In the genomic region with DNA sequence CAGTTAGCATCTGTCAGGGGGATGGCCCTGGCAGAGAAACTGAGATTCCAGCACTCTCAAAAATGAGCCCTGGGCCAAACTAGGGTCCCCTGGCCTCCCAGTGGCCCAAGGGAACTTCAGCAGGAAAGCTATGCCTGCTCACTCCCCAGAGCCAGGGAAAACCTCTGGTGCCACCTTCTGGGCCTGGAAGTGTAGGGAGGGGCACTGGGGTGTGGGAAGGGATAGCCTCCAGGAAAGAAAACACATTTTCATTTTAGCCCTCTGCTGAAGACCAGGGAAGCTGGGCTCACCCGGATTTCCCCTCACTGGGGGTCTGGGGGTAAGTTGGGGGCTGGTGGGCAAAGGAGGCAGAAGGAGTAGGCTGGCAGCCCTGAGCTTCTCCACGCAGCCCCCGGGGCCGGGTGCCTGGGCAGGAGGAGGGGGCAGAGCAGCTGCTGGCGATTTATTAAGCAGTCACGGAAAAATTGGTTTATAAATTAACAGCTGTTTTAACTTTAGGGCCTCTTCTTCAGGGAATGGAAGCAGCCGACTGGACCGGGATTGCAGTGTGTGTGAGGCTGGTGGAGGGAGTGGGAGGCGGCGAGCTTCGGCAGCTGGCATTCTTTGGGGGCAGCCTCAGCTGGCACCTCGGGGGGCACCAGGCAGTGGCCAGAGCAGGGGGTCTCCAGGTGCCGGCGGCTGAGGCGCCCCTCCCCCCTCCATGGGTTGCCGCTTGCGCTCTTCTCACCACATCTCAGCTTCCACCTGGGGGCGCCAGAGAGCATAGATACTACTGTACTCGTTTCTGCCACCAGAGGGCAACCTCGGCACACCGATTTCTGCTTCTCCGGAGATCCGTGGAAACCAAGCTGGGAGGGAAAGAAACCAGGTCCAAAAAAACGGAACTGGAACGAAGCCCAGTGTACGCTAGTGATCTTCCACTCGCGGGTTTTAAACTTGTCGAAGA, we compare ENCODE assay signal across 7 mouse cellular contexts. TPM values are rescaled to one million over a fixed set of nuclear protein-coding genes. Genes with fewer than 3 reads are reported as not detected.
DNase-seq lines count a peak whose midpoint lies in the region; ATAC-seq and TF ChIP-seq lines count a peak whose summit lies in the region.

No protein-coding gene starts in this region.

- peaks cover 84% of the 10 kb centered on the region for H3K27me3 ChIP-seq in embryonic facial prominence, embryonic 12.5 days
- no peaks in the 10 kb centered on the region; the same call in 1 of the 2 replicates for H3K27me3 ChIP-seq in heart, adult 2 months (ENCODE audit: control insufficient read depth, insufficient read depth, low read length)
- no peaks in the 10 kb centered on the region for H3K27me3 ChIP-seq in kidney, adult 2 months (replicated peaks; ENCODE audit: control insufficient read depth, insufficient read depth, low read length)
- H3K27me3 ChIP-seq in limb, embryonic 12.5 days = peaks cover 91% of the 10 kb centered on the region
- peaks cover 66% of the 10 kb centered on the region for H3K27me3 ChIP-seq in midbrain, embryonic 15.5 days (replicated peaks)

- TF ChIP-seq CTCF in heart, adult 2 months (IDR thresholded peaks at IDR 0.05) = no peak; the same call in 1 of the 2 replicates
- peak; percentile 100 for TF ChIP-seq CTCF in kidney, adult 2 months (conservative IDR thresholded peaks at IDR 0.05; ENCODE audit: insufficient read depth, insufficient read length, low read depth, low read length)

- TF ChIP-seq EP300 in heart, adult 2 months (IDR thresholded peaks at IDR 0.05; ENCODE audit: insufficient read depth, low read depth, low read length) = peak; percentile 98

- no peaks in the 10 kb centered on the region for H3K36me3 ChIP-seq in embryonic facial prominence, embryonic 12.5 days
- H3K36me3 ChIP-seq in heart, adult 2 months (ENCODE audit: control insufficient read depth, insufficient read depth, low read length) = no peaks in the 10 kb centered on the region
- no peaks in the 10 kb centered on the region for H3K36me3 ChIP-seq in kidney, adult 2 months (ENCODE audit: control insufficient read depth, insufficient read depth, low read length)
- no peaks in the 10 kb centered on the region for H3K36me3 ChIP-seq in limb, embryonic 12.5 days
- no peaks in the 10 kb centered on the region for H3K36me3 ChIP-seq in midbrain, embryonic 15.5 days (replicated peaks)

- 1% methylated on average over 28 of the region's 29 CpGs for WGBS in embryonic facial prominence, embryonic 12.5 days
- WGBS in heart, adult 2 months = 3% methylated on average over 29 of the region's 29 CpGs
- 2% methylated on average over 29 of the region's 29 CpGs for WGBS in kidney, adult 2 months
- WGBS in limb, embryonic 12.5 days = 2% methylated on average over 29 of the region's 29 CpGs
- WGBS in midbrain, embryonic 15.5 days = 2% methylated on average over 29 of the region's 29 CpGs

- peak; percentile 39; the same call in 1 of the 2 replicates for ATAC-seq in embryonic facial prominence, embryonic 12.5 days (ENCODE audit: insufficient number of reproducible peaks, insufficient read depth, low FRiP score, low TSS enrichment)
- ATAC-seq in limb, embryonic 12.5 days (ENCODE audit: insufficient number of reproducible peaks, insufficient read depth, low FRiP score, low TSS enrichment, low read depth) = peak; percentile 48
- peak; percentile 16; the same call in 1 of the 2 replicates for ATAC-seq in midbrain, embryonic 15.5 days (replicated peaks)

- H3K4me3 ChIP-seq in embryonic facial prominence, embryonic 12.5 days = peak overlapping the region; percentile 22; the same call in 1 of the 2 replicates
- peak overlapping the region; percentile 25; the same call in 1 of the 2 replicates for H3K4me3 ChIP-seq in heart, adult 2 months
- H3K4me3 ChIP-seq in kidney, adult 2 months (ENCODE audit: insufficient read depth, low read depth, low read length) = peak overlapping the region; percentile 47; the same call in 1 of the 2 replicates
- H3K4me3 ChIP-seq in limb, embryonic 12.5 days (replicated peaks) = peak overlapping the region; percentile 26
- peak overlapping the region; percentile 27 for H3K4me3 ChIP-seq in midbrain, embryonic 15.5 days

- peak; percentile 94 for DNase-seq in adrenal gland, postnatal 14 days
- peak; percentile 91 to 98 for DNase-seq in heart, adult 2 months
- peak; percentile 96 for DNase-seq in kidney, adult 2 months
- DNase-seq in spleen, adult 18-20 months = peak; percentile 76 to 94

- peaks cover 17% of the 10 kb centered on the region for H3K4me1 ChIP-seq in embryonic facial prominence, embryonic 12.5 days
- no peaks in the 10 kb centered on the region; the same call in 1 of the 2 replicates for H3K4me1 ChIP-seq in heart, adult 2 months (ENCODE audit: control insufficient read depth, insufficient read depth, low read length)
- H3K4me1 ChIP-seq in kidney, adult 2 months (ENCODE audit: control insufficient read depth, insufficient read depth, low read length) = peaks cover 2% of the 10 kb centered on the region; the same call in 1 of the 2 replicates
- H3K4me1 ChIP-seq in limb, embryonic 12.5 days (replicated peaks) = peaks cover 27% of the 10 kb centered on the region
- H3K4me1 ChIP-seq in midbrain, embryonic 15.5 days = peaks cover 34% of the 10 kb centered on the region

- no peak overlapping the region for H3K9ac ChIP-seq in embryonic facial prominence, embryonic 12.5 days
- no peak overlapping the region for H3K9ac ChIP-seq in heart, adult 2 months (ENCODE audit: low read depth, low read length)
- no peak overlapping the region for H3K9ac ChIP-seq in limb, embryonic 12.5 days (replicated peaks)
- no peak overlapping the region for H3K9ac ChIP-seq in midbrain, embryonic 15.5 days

- peak; percentile 22; the same call in 1 of the 2 replicates for TF ChIP-seq POLR2A in heart, adult 2 months (IDR thresholded peaks at IDR 0.05; ENCODE audit: insufficient read depth, low read depth, low read length)
- TF ChIP-seq POLR2A in kidney, adult 2 months (IDR thresholded peaks at IDR 0.05; ENCODE audit: low read depth, low read length) = no peak

- no peaks in the 10 kb centered on the region for H3K79me2 ChIP-seq in heart, adult 2 months (replicated peaks; ENCODE audit: control insufficient read depth, insufficient read depth, low read length)

- H3K4me2 ChIP-seq in embryonic facial prominence, embryonic 12.5 days (replicated peaks) = peak overlapping the region; percentile 49
- peak overlapping the region; percentile 56 for H3K4me2 ChIP-seq in limb, embryonic 12.5 days
- H3K4me2 ChIP-seq in midbrain, embryonic 15.5 days = peak overlapping the region; percentile 50

- no peaks in the 10 kb centered on the region for H3K9me3 ChIP-seq in embryonic facial prominence, embryonic 12.5 days
- no peaks in the 10 kb centered on the region for H3K9me3 ChIP-seq in limb, embryonic 12.5 days
- no peaks in the 10 kb centered on the region for H3K9me3 ChIP-seq in midbrain, embryonic 15.5 days

- H3K27ac ChIP-seq in embryonic facial prominence, embryonic 12.5 days = no peak overlapping the region
- H3K27ac ChIP-seq in heart, adult 2 months = no peak overlapping the region
- no peak overlapping the region for H3K27ac ChIP-seq in kidney, adult 2 months (ENCODE audit: insufficient read depth, low read depth, low read length)
- no peak overlapping the region for H3K27ac ChIP-seq in limb, embryonic 12.5 days
- H3K27ac ChIP-seq in midbrain, embryonic 15.5 days = peak overlapping the region; percentile 17; the same call in 1 of the 2 replicates

- intact Hi-C loops in heart, adult 2 months (cut with DNase I) = loop anchor here (1.0 to 5.0 kb wide), 6 partner anchors 31 to 255 kb away; a partner anchor contains a TSS

RNA-seq across cellular contexts. Expression of a gene that starts 5.9 kb away (rescaled TPM):
- 0.63 and 0.68 TPM in 2 replicates for total RNA-seq in adrenal gland, postnatal 14 days (2021)
- 0.39 and 1.0 TPM in 2 replicates for polyA plus RNA-seq in embryonic facial prominence, embryonic 12.5 days (2016; fragmentation: Nextera tagmentation; extraction: Ambion mirVana)
- total RNA-seq in heart, adult 2 months (2021) = 1 to 10 TPM; 2.6 to 5.3 TPM
- 15.8 and 16.2 TPM in 2 replicates for polyA plus RNA-seq in heart, adult 2 months (2012; rRNA removed)
- polyA plus RNA-seq in kidney, adult 2 months (2012; rRNA removed) = 84.7 and 94.6 TPM in 2 replicates
- polyA plus RNA-seq in limb, embryonic 12.5 days (2016; fragmentation: Nextera tagmentation; extraction: Ambion mirVana) = 0.18 and 0.76 TPM in 2 replicates
- 2.0 and 4.0 TPM in 2 replicates for polyA plus RNA-seq in midbrain, embryonic 15.5 days (2015; fragmentation: Nextera tagmentation; extraction: Ambion mirVana)

RNA-seq across cellular contexts. Expression of a gene that starts 12.8 kb away (rescaled TPM):
- 0.15 TPM in 1 of 2 replicates, not detected in the other for total RNA-seq in adrenal gland, postnatal 14 days (2021)
- 0.27 and 0.61 TPM in 2 replicates for polyA plus RNA-seq in embryonic facial prominence, embryonic 12.5 days (2016; fragmentation: Nextera tagmentation; extraction: Ambion mirVana)
- total RNA-seq in heart, adult 2 months (2021) = not detected
- not detected in 2 replicates for polyA plus RNA-seq in heart, adult 2 months (2012; rRNA removed)
- polyA plus RNA-seq in kidney, adult 2 months (2012; rRNA removed) = not detected in 2 replicates
- 0.09 TPM in 1 of 2 replicates, not detected in the other for polyA plus RNA-seq in limb, embryonic 12.5 days (2016; fragmentation: Nextera tagmentation; extraction: Ambion mirVana)
- polyA plus RNA-seq in midbrain, embryonic 15.5 days (2015; fragmentation: Nextera tagmentation; extraction: Ambion mirVana) = 6.5 and 9.0 TPM in 2 replicates

RNA-seq across cellular contexts. Expression of a gene that starts 15.9 kb away (rescaled TPM):
- total RNA-seq in adrenal gland, postnatal 14 days (2021) = 21.5 and 22.7 TPM in 2 replicates
- polyA plus RNA-seq in embryonic facial prominence, embryonic 12.5 days (2016; fragmentation: Nextera tagmentation; extraction: Ambion mirVana) = 39.6 and 47.6 TPM in 2 replicates
- 10 to 100 TPM; 19.0 to 24.3 TPM for total RNA-seq in heart, adult 2 months (2021)
- 58.3 and 62.3 TPM in 2 replicates for polyA plus RNA-seq in heart, adult 2 months (2012; rRNA removed)
- 59.1 and 74.9 TPM in 2 replicates for polyA plus RNA-seq in kidney, adult 2 months (2012; rRNA removed)
- polyA plus RNA-seq in limb, embryonic 12.5 days (2016; fragmentation: Nextera tagmentation; extraction: Ambion mirVana) = 39.9 and 41.9 TPM in 2 replicates
- polyA plus RNA-seq in midbrain, embryonic 15.5 days (2015; fragmentation: Nextera tagmentation; extraction: Ambion mirVana) = 38.2 and 44.6 TPM in 2 replicates

RNA-seq across cellular contexts. Expression of a gene that starts 41.3 kb away (rescaled TPM):
- total RNA-seq in adrenal gland, postnatal 14 days (2021) = 0.48 and 0.53 TPM in 2 replicates
- polyA plus RNA-seq in embryonic facial prominence, embryonic 12.5 days (2016; fragmentation: Nextera tagmentation; extraction: Ambion mirVana) = 1.5 and 1.7 TPM in 2 replicates
- total RNA-seq in heart, adult 2 months (2021) = 1,000 to 10,000 TPM; 1,095 to 3,136 TPM
- 1,250 and 1,827 TPM in 2 replicates for polyA plus RNA-seq in heart, adult 2 months (2012; rRNA removed)
- polyA plus RNA-seq in kidney, adult 2 months (2012; rRNA removed) = 0.56 and 33.0 TPM in 2 replicates
- 4.7 TPM in 2 replicates for polyA plus RNA-seq in limb, embryonic 12.5 days (2016; fragmentation: Nextera tagmentation; extraction: Ambion mirVana)
- 0.43 TPM in 1 of 2 replicates, not detected in the other for polyA plus RNA-seq in midbrain, embryonic 15.5 days (2015; fragmentation: Nextera tagmentation; extraction: Ambion mirVana)

RNA-seq across cellular contexts. Expression of a gene that starts 44.0 kb away (rescaled TPM):
- 687 and 769 TPM in 2 replicates for total RNA-seq in adrenal gland, postnatal 14 days (2021)
- 0.33 TPM in 1 of 2 replicates, not detected in the other for polyA plus RNA-seq in embryonic facial prominence, embryonic 12.5 days (2016; fragmentation: Nextera tagmentation; extraction: Ambion mirVana)
- 1 to 10 TPM in 1 of 2 experiments, under 1 TPM in 1; 0.91 to 1.5 TPM for total RNA-seq in heart, adult 2 months (2021)
- 1.6 and 2.6 TPM in 2 replicates for polyA plus RNA-seq in heart, adult 2 months (2012; rRNA removed)
- polyA plus RNA-seq in kidney, adult 2 months (2012; rRNA removed) = not detected in 2 replicates
- 0.37 and 0.41 TPM in 2 replicates for polyA plus RNA-seq in limb, embryonic 12.5 days (2016; fragmentation: Nextera tagmentation; extraction: Ambion mirVana)
- polyA plus RNA-seq in midbrain, embryonic 15.5 days (2015; fragmentation: Nextera tagmentation; extraction: Ambion mirVana) = 1.2 and 1.3 TPM in 2 replicates
